Mouse (Mus musculus) limb, embryonic 11.5 days (tissue): Measurements from ENCODE around the gene Arnt2. TPM values are rescaled to one million over a fixed set of nuclear protein-coding genes. Genes with fewer than 3 reads are reported as not detected.

Experiments
- ATAC-seq: fragments of 200-750 bp; cut with Nextera tagmentation; 2 replicates; pipeline ENCODE4 v1.8.0; 2017; ENCODE audit warnings: low read depth; ENCODE audit not compliant: insufficient number of reproducible peaks, low FRiP score, low TSS enrichment
- DNase-seq: peaks from one replicate; pipeline ENCODE4 v3.0.0-alpha.2; 2015; ENCODE audit warnings: low spot score
- H3K27ac ChIP-seq: fragments of 300-500 bp; sonication (generic); replicated peaks from 2 replicates; pipeline ENCODE4 v1.5.1; 2014; ENCODE audit warnings: low read depth, mild to moderate bottlenecking, low read length
- H3K27me3 ChIP-seq: fragments of 300-500 bp; sonication (generic); 2 replicates; pipeline ENCODE4 v1.6.1; 2014; ENCODE audit warnings: mild to moderate bottlenecking, low read length, mixed read lengths; ENCODE audit not compliant: control insufficient read depth, insufficient read depth
- H3K36me3 ChIP-seq: fragments of 300-500 bp; sonication (generic); 2 replicates; pipeline ENCODE4 v1.6.1; 2014; ENCODE audit warnings: mild to moderate bottlenecking, low read length, moderate library complexity, mixed read lengths; ENCODE audit not compliant: control insufficient read depth, insufficient read depth
- H3K4me1 ChIP-seq: fragments of 300-500 bp; sonication (generic); 2 replicates; pipeline ENCODE4 v1.6.1; 2014; ENCODE audit warnings: low read length, mixed read lengths; ENCODE audit not compliant: control insufficient read depth, insufficient read depth
- H3K4me2 ChIP-seq: fragments of 300-500 bp; sonication (generic); 2 replicates; pipeline ENCODE4 v1.6.1; 2014; ENCODE audit warnings: low read depth, mild to moderate bottlenecking, moderate library complexity; ENCODE audit not compliant: severe bottlenecking
- H3K4me3 ChIP-seq: fragments of 300-500 bp; sonication (generic); 2 replicates; pipeline ENCODE4 v1.5.1; 2014; ENCODE audit warnings: low read depth, low read length
- H3K9ac ChIP-seq: fragments of 300-500 bp; sonication (generic); 2 replicates; pipeline ENCODE4 v1.6.1; 2014; ENCODE audit warnings: mild to moderate bottlenecking, low read length
- H3K9me3 ChIP-seq: fragments of 300-500 bp; sonication (generic); 2 replicates; pipeline ENCODE4 v1.6.1; 2016; ENCODE audit warnings: low read length; ENCODE audit not compliant: control insufficient read depth
- WGBS: fragments of 180-500 bp; shearing (Covaris S2); extraction: QIAGEN DNeasy Blood & Tissue Kit; methylation state at CpG from one replicate; pipeline ENCODE4 v1.1.7; 2014; 5-methylcytosine and 5-hydroxymethylcytosine counted together
- polyA plus RNA-seq: library from polyadenylated mRNA; unstranded; fragments of >200 nt; fragmentation: Nextera tagmentation; extraction: Ambion mirVana; gene quantifications from 2 replicates; pipeline ENCODE4 v1.2.1, GENCODE M21; 2014

Gene Arnt2
- polyA plus RNA-seq, 1 experiment from 2014 or later, result 17.8 TPM

DNA sequence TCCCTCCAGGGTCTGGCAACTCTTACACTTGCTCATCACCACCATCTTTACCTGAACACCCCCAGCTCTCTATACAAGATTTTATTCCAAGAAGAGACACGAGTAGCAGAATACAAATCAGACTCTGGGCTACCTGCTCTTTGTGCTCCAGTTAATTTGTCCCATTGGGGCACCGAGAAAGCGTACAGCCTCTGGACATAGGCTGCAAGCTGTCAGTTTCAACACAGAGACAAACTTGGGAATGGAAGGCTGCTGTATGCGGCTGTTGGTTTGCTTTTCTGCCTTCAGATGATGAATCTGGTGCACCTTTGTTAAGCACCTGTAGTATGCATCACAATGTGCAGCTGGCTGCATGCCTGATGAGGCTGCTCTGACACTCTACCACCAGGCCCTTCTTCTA is 146.5 kb downstream of the Arnt2 start:
- no peak for DNase-seq
- ATAC-seq, result no peak
- Histone ChIP-seq H3K36me3 (no peaks in the 10 kb centered on the region), H3K4me2 (no peak overlapping the region), H3K4me3 (no peak overlapping the region), H3K4me1 (no peaks in the 10 kb centered on the region), H3K9ac (no peak overlapping the region), H3K27ac (no peak overlapping the region), H3K27me3 (no peaks in the 10 kb centered on the region), H3K9me3 (no peaks in the 10 kb centered on the region)
- WGBS, result 88% methylated on average over 4 of the region's 4 CpGs

DNA sequence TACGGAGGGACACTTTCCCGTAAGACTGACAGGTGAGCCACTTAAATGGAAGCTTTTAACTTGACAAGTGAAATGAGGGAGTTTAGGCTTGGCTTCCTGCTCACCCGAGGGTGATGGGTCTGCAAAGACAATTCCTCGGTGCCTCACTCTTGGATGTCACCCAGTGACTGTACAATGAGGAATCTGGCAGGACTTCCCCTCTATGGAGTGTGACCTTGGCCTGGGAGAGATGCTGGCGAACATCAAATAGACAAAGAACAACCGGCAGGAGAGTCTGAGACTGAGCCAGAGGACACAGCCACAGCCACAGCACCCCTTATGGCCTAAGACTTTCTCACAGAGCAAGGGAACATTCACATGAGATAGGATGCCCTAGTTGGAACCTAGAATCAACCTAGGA is 148.6 kb downstream of the Arnt2 start:
- Histone ChIP-seq H3K9ac (no peak overlapping the region), H3K27me3 (no peaks in the 10 kb centered on the region), H3K9me3 (no peaks in the 10 kb centered on the region), H3K4me2 (no peak overlapping the region), H3K4me3 (no peak overlapping the region), H3K27ac (no peak overlapping the region), H3K36me3 (no peaks in the 10 kb centered on the region), H3K4me1 (no peaks in the 10 kb centered on the region)
- WGBS, result 84% methylated on average over 6 of the region's 6 CpGs
- ATAC-seq (no peak), DNase-seq (no peak)

DNA sequence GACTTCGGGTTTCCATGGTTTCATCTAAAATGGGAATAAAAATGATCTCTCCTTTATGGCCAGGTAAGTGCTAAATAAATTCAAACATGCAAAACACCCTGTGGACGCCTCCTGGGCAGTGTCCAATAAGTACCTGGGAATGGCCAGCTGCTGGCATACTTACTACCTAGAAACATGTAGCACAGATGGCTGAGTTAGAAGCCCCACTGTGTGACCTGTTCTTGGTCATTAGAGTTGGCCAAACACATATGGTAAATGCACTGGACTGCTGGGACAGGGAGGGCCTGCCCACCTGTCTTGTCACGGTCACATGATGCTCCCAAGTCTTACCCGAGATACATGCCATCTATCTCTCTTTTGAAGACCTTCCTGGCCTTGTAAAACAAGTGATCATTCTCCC is 149.6 kb downstream of the Arnt2 start:
- ATAC-seq, result no peak
- Histone ChIP-seq H3K4me2 (no peak overlapping the region), H3K4me3 (no peak overlapping the region), H3K27me3 (no peaks in the 10 kb centered on the region), H3K27ac (no peak overlapping the region), H3K9me3 (no peaks in the 10 kb centered on the region), H3K4me1 (no peaks in the 10 kb centered on the region), H3K9ac (no peak overlapping the region), H3K36me3 (no peaks in the 10 kb centered on the region)
- no peak for DNase-seq
- WGBS, result 84% methylated on average over 4 of the region's 4 CpGs

DNA sequence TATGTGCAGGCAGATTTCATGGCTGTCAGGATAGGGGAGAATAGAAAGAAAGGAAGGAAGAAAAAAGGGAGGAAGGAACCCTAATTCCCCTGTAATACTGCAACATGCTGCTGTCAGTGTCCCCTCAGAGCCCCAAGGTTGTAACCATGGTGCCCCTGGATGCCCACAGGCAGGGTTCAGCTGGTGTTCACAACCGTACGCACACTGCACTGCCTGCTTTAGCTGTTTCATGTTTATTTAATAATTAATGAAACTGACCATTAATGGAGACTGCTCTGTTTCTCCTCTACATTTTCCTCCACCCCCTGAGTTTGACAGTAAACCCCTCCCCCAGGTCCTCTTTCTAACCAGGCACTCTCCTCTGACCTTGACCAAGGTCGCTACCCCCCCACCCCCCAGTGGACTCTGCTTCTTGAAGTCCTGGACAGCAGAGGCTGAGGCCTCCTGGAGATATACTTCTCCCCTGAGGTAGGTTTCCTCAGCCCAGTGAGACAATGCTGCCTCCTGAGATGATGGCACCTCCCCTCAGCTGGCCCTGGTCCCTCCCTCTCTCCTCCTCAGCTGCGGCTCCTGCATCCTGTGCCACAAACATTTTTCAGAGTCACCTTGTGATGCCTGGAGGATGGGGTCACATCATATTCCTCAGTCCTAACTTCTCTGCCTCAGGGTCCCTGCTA is 150.5 kb downstream of the Arnt2 start:
- H3K36me3 ChIP-seq, result no peaks in the 10 kb centered on the region
- H3K4me1 ChIP-seq, result no peaks in the 10 kb centered on the region
- 93% methylated on average over 4 of the region's 4 CpGs for WGBS
- no peak overlapping the region for H3K4me3 ChIP-seq
- no peak overlapping the region for H3K27ac ChIP-seq
- no peak for DNase-seq
- no peak for ATAC-seq
- no peaks in the 10 kb centered on the region for H3K9me3 ChIP-seq
- H3K27me3 ChIP-seq, result no peaks in the 10 kb centered on the region
- no peak overlapping the region for H3K9ac ChIP-seq
- H3K4me2 ChIP-seq, result no peak overlapping the region

DNA sequence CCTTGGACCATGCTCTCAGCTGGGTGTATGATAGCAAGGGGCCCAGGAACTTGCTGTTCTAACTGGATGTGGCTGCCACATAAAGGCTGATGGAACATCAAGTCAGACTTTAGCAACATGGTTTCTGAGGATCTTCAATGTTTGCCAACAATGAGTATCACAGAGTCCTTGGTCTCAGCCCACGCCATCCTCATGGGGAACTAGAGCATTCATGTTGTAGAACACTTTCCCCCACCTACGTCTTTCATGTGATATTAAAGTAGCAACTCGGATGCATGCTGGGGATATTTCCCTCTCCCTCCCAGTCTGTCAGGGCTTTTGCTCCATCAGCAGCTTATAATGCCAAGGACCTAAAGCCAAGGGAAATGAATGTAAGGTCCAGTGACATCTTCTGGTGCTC is 153.3 kb downstream of the Arnt2 start:
- no peak overlapping the region for H3K9ac ChIP-seq
- H3K9me3 ChIP-seq, result no peaks in the 10 kb centered on the region
- WGBS, result 91% methylated on average over 3 of the region's 3 CpGs
- H3K4me2 ChIP-seq, result no peak overlapping the region
- H3K27me3 ChIP-seq, result no peaks in the 10 kb centered on the region
- H3K27ac ChIP-seq, result no peak overlapping the region
- no peaks in the 10 kb centered on the region for H3K36me3 ChIP-seq
- DNase-seq (no peak), ATAC-seq (no peak)
- H3K4me3 ChIP-seq, result no peak overlapping the region
- no peaks in the 10 kb centered on the region for H3K4me1 ChIP-seq

DNA sequence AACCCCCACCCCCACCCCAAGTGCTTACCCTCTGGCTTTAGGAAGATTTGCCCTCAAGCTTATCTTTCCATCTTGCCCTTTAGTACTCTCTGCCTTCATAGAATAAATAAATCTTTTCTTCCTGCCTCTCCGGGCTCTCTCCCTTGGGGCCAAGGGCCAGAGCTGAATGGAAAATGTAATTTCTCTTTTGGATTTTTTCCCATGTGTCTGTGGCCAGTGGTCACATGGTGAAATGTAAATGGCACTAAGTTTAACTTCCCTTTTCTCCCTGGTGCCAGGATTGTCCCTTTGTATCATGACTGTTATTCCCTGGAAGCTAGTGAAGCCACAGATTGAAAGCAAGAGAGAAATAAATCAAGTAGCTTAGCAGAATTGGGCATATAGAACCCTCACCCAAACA is 153.7 kb downstream of the Arnt2 start:
- no peak overlapping the region for H3K4me3 ChIP-seq
- no peaks in the 10 kb centered on the region for H3K27me3 ChIP-seq
- WGBS, result 82% methylated on average over 1 of the region's 1 CpGs
- no peak for ATAC-seq
- no peaks in the 10 kb centered on the region for H3K36me3 ChIP-seq
- H3K4me2 ChIP-seq, result no peak overlapping the region
- no peaks in the 10 kb centered on the region for H3K4me1 ChIP-seq
- H3K9me3 ChIP-seq, result no peaks in the 10 kb centered on the region
- no peak overlapping the region for H3K27ac ChIP-seq
- H3K9ac ChIP-seq, result no peak overlapping the region
- DNase-seq, result no peak

DNA sequence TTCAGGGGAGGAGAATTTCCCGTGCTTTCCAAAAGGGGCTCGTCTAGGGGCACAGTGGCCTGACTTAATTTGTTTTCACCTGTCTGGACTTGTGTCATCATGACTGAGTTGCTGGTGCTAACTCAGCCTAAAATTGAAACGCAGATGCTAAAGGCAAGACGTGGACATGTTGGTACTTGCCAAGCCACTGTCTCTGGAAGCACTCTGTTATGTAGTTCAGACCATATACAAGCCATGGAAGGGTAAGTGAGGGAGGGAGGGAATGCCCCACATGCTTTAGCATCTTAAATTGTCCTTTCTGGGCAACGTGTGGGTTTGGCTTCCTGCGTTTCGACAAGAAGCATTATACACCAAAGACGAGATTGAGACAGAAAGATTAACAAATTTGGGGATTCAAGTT is 155.1 kb downstream of the Arnt2 start:
- no peaks in the 10 kb centered on the region for H3K9me3 ChIP-seq
- H3K4me1 ChIP-seq, result no peaks in the 10 kb centered on the region
- H3K36me3 ChIP-seq, result no peaks in the 10 kb centered on the region
- H3K27ac ChIP-seq, result no peak overlapping the region
- no peak for DNase-seq
- WGBS, result 69% methylated on average over 8 of the region's 8 CpGs
- H3K27me3 ChIP-seq, result no peaks in the 10 kb centered on the region
- no peak for ATAC-seq
- no peak overlapping the region for H3K4me2 ChIP-seq
- no peak overlapping the region for H3K9ac ChIP-seq
- H3K4me3 ChIP-seq, result no peak overlapping the region

DNA sequence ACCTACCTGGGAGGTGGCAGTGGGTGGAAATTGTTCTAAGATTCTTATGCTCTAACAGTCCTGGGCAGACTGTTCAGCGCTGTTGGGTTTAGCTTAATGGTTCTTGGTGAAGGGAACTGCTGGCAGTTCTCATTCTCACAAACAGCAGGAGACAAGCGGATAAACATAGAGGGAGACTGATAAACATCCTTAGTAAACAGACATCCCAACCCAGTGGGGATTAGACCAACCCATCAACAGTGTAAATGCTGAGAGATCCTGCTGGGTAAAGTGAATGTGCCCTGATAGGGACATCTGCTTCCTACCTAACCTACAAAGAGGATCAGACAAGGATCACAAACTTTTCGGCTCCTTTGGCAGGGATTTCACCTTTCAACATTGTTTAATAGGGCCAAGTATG is 155.7 kb downstream of the Arnt2 start:
- Histone ChIP-seq H3K9me3 (no peaks in the 10 kb centered on the region), H3K27ac (no peak overlapping the region), H3K4me2 (no peak overlapping the region), H3K4me1 (no peaks in the 10 kb centered on the region), H3K27me3 (no peaks in the 10 kb centered on the region), H3K9ac (no peak overlapping the region), H3K4me3 (no peak overlapping the region), H3K36me3 (no peaks in the 10 kb centered on the region)
- ATAC-seq (no peak), DNase-seq (no peak)
- 50% methylated on average over 3 of the region's 3 CpGs for WGBS

DNA sequence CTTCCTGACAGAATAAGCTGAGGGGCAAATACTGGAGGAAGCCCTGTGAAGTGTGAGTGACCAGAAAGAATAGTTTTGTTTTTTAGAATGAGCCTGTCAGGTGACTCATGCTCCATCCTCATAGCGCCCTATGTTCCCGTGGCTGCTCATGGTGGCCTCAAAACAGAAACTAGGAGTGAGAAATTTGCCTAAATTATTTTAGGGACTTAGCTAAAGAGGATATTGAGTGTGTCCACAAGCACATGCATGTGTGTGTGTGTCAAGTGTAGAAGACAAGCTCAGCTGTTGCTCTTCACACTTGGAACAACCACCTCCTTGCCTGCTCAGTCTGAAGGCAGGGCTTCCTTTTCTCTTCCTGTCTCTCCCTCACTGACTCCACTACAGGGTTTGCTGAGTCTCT is 158.3 kb downstream of the Arnt2 start:
- no peak overlapping the region for H3K4me2 ChIP-seq
- no peaks in the 10 kb centered on the region for H3K4me1 ChIP-seq
- DNase-seq (no peak), ATAC-seq (no peak)
- H3K9me3 ChIP-seq, result no peaks in the 10 kb centered on the region
- no peaks in the 10 kb centered on the region for H3K27me3 ChIP-seq
- no peaks in the 10 kb centered on the region for H3K36me3 ChIP-seq
- no peak overlapping the region for H3K4me3 ChIP-seq
- H3K27ac ChIP-seq, result no peak overlapping the region
- no peak overlapping the region for H3K9ac ChIP-seq
- 98% methylated on average over 2 of the region's 2 CpGs for WGBS
